Mouse (Mus musculus) small intestine, adult 2 months (tissue): ENCODE results near the gene Ccdc107. TPM values are rescaled to one million over a fixed set of nuclear protein-coding genes. Genes with fewer than 3 reads are reported as not detected.
A peak's percentile ranks its signal among the peaks of the same experiment; 100 is the strongest.

Source experiments
- H3K27ac ChIP-seq: fragments of 200-500 bp; 2 replicates; pipeline ENCODE4 v1.5.1; 2012; ENCODE audit warnings: low read depth, low read length, control low read depth, inconsistent platforms; ENCODE audit not compliant: insufficient read depth
- H3K27me3 ChIP-seq: fragments of 200-500 bp; 2 replicates; pipeline ENCODE4 v1.6.1; 2012; ENCODE audit warnings: mild to moderate bottlenecking, moderate library complexity, low read length, inconsistent platforms; ENCODE audit not compliant: control insufficient read depth, insufficient read depth
- H3K36me3 ChIP-seq: fragments of 200-500 bp; 2 replicates; pipeline ENCODE4 v1.6.1; 2012; ENCODE audit warnings: mild to moderate bottlenecking, low read length, control low read depth, inconsistent platforms; ENCODE audit not compliant: control insufficient read depth, insufficient read depth
- H3K4me1 ChIP-seq: fragments of 200-500 bp; 2 replicates; pipeline ENCODE4 v1.6.1; 2012; ENCODE audit warnings: low read length, inconsistent platforms, mixed read lengths; ENCODE audit not compliant: control insufficient read depth, insufficient read depth, insufficient read length
- H3K4me3 ChIP-seq: fragments of 200-500 bp; 2 replicates; pipeline ENCODE4 v1.5.1; 2012; ENCODE audit warnings: low read depth, mild to moderate bottlenecking, control low read depth, inconsistent platforms, low read length, moderate library complexity
- CTCF ChIP-seq: fragments of 200-500 bp; IDR thresholded peaks from 2 replicates; pipeline ENCODE4 v1.5.1; 2012; ENCODE audit warnings: low read depth, mild to moderate bottlenecking, control low read depth, inconsistent platforms, low read length, moderate library complexity, mixed read lengths; ENCODE audit not compliant: insufficient replicate concordance, insufficient read length; ENCODE audit errors: extremely low read depth
- POLR2A ChIP-seq: fragments of 200-500 bp; IDR thresholded peaks from 2 replicates; pipeline ENCODE4 v1.6.1; 2012; ENCODE audit warnings: low read depth, mild to moderate bottlenecking, control low read depth, inconsistent platforms, low read length, moderate library complexity
- WGBS: fragments of 180-500 bp; shearing (Covaris S2); methylation state at CpG from one replicate; pipeline ENCODE4 v1.1.7; 2018; 5-methylcytosine and 5-hydroxymethylcytosine counted together
- polyA plus RNA-seq: library from polyadenylated mRNA; depleted of rRNA; stranded (reverse); fragments of >200 nt; gene quantifications from 2 replicates; pipeline ENCODE4 v1.2.3, GENCODE M21; 2012

Gene Ccdc107
- polyA plus RNA-seq, 1 experiment, result 365 TPM

DNA sequence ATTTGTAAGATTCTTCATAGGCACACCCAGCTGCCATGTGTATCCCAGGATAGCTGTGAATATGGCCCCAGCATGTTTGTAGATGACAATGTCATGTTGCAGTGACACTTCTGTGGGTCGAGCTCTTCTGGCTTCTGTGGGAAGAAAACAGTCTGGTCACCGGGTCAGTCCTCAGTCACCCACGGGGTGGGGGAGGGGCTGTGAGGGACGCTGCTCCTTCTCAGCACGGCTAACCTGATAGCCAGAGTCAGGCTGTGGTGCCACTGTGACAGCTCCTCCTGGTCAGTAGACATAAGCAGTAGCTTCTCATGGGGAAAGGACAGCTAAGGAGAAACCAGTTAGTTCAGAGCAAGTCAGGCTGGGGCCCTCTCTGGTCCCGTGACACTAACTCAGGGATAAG, 3.9 kb downstream of the Ccdc107 start:
- TF ChIP-seq CTCF (no peak), POLR2A (0 out of 2 replicates have a peak, but pooled peaks have one; percentile 9)
- no peaks in the 10 kb centered on the region for H3K27me3 ChIP-seq
- H3K36me3 ChIP-seq, result peaks cover 8% of the 10 kb centered on the region; the same call in 1 of the 2 replicates
- peaks cover 12% of the 10 kb centered on the region for H3K4me1 ChIP-seq
- H3K27ac ChIP-seq, result no peak overlapping the region
- 78% methylated on average over 6 of the region's 6 CpGs for WGBS
- H3K4me3 ChIP-seq, result no peak overlapping the region

DNA sequence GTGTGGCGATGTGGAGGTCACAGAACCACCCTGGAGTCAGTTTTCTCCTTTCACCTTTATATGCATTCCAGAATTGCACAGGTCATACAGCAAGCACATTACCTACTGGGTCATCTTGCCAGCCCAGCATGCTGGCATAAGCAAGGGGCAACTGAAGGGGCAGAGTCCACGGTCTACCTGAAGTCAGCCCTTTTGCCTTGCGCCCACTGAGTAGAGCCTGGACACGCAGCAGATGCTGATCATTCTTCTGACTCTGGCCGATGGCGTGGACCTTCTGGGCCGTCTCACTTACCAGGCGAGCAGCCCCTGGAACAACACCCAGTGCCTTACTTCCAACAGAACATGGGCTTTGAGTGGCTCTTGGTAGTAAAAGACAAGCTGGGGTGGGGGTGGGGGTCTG, 4.7 kb downstream of the Ccdc107 start:
- no peak overlapping the region for H3K27ac ChIP-seq
- H3K4me1 ChIP-seq, result peaks cover 15% of the 10 kb centered on the region
- peaks cover 8% of the 10 kb centered on the region; the same call in 1 of the 2 replicates for H3K36me3 ChIP-seq
- 89% methylated on average over 8 of the region's 8 CpGs for WGBS
- no peaks in the 10 kb centered on the region for H3K27me3 ChIP-seq
- H3K4me3 ChIP-seq, result no peak overlapping the region
- TF ChIP-seq CTCF, result no peak
- TF ChIP-seq POLR2A, result no peak

DNA sequence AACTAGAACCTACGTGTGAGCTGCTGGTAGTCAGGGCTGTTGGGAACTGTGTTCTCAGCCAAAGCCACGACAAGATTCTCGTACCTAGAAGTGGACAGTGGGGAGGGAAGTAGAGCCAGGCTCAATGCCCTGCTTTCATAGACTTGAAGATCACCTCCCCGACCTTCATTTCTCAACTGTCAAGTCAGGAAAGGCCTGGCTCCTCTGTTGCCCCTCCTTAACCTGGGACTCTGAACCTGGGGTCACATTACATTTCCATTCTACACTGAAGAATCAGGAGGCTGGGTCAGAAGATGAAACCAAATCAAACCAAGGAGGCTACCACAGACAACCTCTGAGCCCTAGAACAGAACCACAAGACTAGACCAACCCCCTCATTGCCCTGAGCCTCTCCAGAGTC, 5.2 kb downstream of the Ccdc107 start:
- Histone ChIP-seq H3K27me3 (no peaks in the 10 kb centered on the region), H3K4me3 (no peak overlapping the region), H3K4me1 (peaks cover 15% of the 10 kb centered on the region), H3K36me3 (peaks cover 8% of the 10 kb centered on the region; the same call in 1 of the 2 replicates), H3K27ac (no peak overlapping the region)
- 68% methylated on average over 4 of the region's 4 CpGs for WGBS
- TF ChIP-seq POLR2A, result no peak
- TF ChIP-seq CTCF, result no peak

DNA sequence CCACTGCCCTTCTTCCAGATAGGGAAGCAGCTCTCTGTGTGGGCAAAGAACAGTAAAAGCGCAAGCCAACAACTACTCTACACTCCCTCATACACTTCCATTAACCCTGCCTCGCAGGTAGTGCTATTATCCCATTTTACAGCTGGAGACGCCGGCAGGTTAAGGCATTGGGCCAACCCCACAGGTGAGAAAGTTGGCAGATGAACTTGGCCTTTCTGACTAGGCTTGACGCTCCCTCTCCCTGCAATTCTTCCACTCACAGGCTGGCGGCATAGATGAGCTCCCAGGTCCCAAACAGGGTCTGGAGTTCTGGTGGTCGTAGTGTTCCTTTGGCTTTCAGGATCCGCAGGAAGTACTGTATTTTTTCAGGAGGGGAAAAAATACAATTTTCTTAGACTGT, 6.3 kb downstream of the Ccdc107 start:
- WGBS, result 6% methylated on average over 8 of the region's 8 CpGs
- Histone ChIP-seq H3K4me3 (peak overlapping the region; percentile 67), H3K4me1 (peaks cover 21% of the 10 kb centered on the region), H3K36me3 (peaks cover 8% of the 10 kb centered on the region; the same call in 1 of the 2 replicates), H3K27me3 (no peaks in the 10 kb centered on the region), H3K27ac (0 out of 2 replicates have a peak overlapping the region, but pooled peaks have one; percentile 4)
- TF ChIP-seq POLR2A (no peak), CTCF (peak; percentile 24; the same call in 1 of the 2 replicates)

DNA sequence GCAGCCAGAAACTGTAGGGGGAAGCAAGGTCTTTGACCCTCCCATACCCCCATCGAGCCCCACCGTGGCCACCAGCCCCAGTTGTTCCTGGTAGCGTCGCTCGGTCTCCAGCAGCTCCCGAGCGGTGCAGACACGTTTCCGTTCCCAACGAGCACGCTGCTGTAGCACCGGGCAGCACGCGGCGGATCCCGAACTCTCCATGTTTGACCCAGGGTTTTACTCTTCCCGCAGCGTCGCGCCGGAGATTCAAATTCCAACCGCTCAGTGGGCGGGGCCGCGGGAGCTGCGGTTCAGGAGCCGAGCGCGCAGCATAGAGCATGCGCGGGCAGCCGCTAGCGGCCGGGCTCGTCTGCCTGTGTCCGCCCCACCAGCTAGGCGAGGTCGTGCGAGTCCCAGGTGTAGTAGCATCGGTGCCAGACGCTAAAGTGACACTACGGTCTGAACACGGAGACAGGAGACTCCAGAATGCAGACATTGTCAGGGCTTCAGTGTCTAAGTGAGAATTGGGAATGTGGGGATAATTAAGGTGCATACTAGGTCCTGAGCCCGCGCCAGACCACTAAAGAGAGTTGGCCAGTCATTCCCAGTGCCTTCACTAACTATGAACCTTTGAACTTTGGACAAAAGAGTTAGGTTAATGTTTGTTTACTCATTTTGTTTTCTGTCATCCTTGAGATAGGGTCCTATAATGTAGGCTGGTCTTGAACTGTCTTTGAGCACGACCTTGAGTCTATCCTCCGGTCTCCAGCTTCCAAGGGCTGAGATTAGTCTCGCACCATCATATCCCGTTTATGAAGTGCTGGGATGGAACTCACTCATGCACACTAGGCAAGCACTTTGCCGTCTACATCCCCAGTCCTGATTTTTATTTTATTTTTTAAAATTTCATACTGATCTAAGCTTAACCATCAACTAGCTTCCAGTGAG, 7.0 kb downstream of the Ccdc107 start, which contains the start of gene Arhgef39:
Arhgef39 (minus strand) TSS at position 289 of the 927 bp plus-strand sequence.
- TF ChIP-seq CTCF (0 out of 2 replicates have a peak, but pooled peaks have one; percentile 2), POLR2A (peak; percentile 42; the same call in 1 of the 2 replicates)
- Histone ChIP-seq H3K4me3 (peak within 1 kb of the TSS; percentile 67), H3K36me3 (peaks cover 8% of the 10 kb centered on the region; the same call in 1 of the 2 replicates), H3K27me3 (no peaks in the 10 kb centered on the region), H3K4me1 (peaks cover 22% of the 10 kb centered on the region), H3K27ac (peak within 1 kb of the TSS; percentile 80)
- 4% methylated on average over 50 of the region's 50 CpGs for whole genome bisulfite sequencing

DNA sequence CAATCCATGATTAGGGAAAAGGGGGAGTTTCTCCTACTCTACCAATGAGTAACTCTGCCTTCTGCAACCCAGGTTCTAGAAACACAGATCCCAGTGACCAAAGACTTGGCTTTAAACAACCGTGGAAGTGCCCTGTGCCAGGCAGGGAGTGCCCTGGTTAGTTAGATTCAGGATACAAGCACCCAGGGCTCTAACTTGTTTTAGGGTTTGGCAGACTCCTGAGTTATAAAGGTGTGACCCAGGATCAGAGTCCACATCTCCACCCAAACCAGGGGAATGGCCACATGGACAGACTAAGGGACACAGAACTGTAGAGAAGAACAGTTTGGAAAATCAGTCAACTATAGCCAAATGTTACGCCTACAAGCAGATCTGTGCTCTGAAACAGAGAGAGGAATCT, 10.3 kb downstream of the Ccdc107 start:
- H3K27ac ChIP-seq, result peak overlapping the region; percentile 90
- H3K36me3 ChIP-seq, result 0 out of 2 replicates have a peak, but pooled peaks cover 2% of the 10 kb centered on the region
- peaks cover 20% of the 10 kb centered on the region; the same call in 1 of the 2 replicates for H3K4me1 ChIP-seq
- no peaks in the 10 kb centered on the region for H3K27me3 ChIP-seq
- TF ChIP-seq POLR2A, result no peak
- TF ChIP-seq CTCF, result no peak
- H3K4me3 ChIP-seq, result no peak overlapping the region
- 31% methylated on average over 2 of the region's 2 CpGs for WGBS

DNA sequence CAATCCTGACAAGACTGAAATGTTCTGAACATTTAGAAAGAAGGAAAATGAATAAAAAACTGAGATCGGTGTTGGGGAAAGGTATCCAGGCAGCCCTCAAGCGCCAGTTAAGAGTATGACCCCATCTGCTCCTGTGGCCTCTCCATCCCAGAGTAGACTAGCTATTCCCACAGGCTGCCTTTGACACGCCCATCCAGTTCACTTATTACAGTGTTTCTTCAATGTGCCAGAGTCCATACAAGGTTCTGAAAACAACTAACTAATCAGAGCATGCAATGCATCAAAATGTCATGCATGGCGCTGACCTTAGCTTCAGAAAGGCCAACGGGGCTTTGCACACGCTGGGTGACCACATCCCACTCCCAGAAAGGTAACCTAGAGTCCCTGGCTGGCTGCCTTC, 10.8 kb downstream of the Ccdc107 start:
- H3K27me3 ChIP-seq, result no peaks in the 10 kb centered on the region
- H3K27ac ChIP-seq, result peak overlapping the region; percentile 90
- WGBS, result 45% methylated on average over 6 of the region's 6 CpGs
- peaks cover 19% of the 10 kb centered on the region; the same call in 1 of the 2 replicates for H3K4me1 ChIP-seq
- H3K36me3 ChIP-seq, result 0 out of 2 replicates have a peak, but pooled peaks cover 2% of the 10 kb centered on the region
- no peak overlapping the region for H3K4me3 ChIP-seq
- TF ChIP-seq POLR2A (no peak), CTCF (no peak)
